Mouse (Mus musculus) kidney, adult 2 months (tissue): Measurements from ENCODE around the gene Drd3.

ENCODE experiments used
- CTCF ChIP-seq: fragments of 200-500 bp; conservative IDR thresholded peaks from 2 replicates; pipeline ENCODE4 v1.5.1; 2011; ENCODE audit warnings: low read depth, mild to moderate bottlenecking, control low read depth, low read length, moderate library complexity, mixed read lengths; ENCODE audit not compliant: insufficient read depth, insufficient read length
- POLR2A ChIP-seq: fragments of 200-500 bp; IDR thresholded peaks from one replicate; pipeline ENCODE4 v1.6.1; 2011; ENCODE audit warnings: low read depth, low read length, control low read depth

DNA sequence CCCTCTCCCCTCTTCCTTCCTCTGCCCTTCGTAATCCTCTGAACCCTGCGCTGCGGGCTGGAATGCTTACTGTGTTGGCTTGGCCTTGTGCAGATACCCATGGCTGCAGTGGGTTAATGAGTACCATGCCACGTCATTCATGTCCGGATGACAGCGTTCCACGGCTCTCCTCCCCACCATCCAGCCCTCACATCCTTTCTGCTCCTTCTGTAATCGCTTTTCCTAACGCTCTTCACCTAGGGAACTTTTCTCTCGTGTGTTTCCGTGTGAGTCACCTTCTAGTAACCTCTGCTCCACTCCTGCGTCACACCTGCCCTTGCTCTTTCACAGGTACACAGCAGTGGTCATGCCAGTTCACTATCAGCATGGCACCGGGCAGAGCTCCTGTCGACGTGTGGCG, 53.2 kb downstream of the Drd3 start:
- TF ChIP-seq POLR2A (no peak), CTCF (no peak)
